Mouse (Mus musculus) ES-E14 (cell line): ENCODE results near the gene Calhm6. TPM values are rescaled to one million over a fixed set of nuclear protein-coding genes. Genes with fewer than 3 reads are reported as not detected.

ENCODE experiments used
- DNase-seq: peaks from one replicate; pipeline ENCODE4 v3.0.0-alpha.2; 2013; ENCODE audit warnings: low read depth, low spot score
- H3K27ac ChIP-seq: 2 replicates; pipeline ENCODE4 v1.5.1; 2012; ENCODE audit warnings: low read depth, mild to moderate bottlenecking, low read length, moderate library complexity, mixed read lengths; ENCODE audit not compliant: poor library complexity, insufficient read depth, severe bottlenecking
- H3K36me3 ChIP-seq: 2 replicates; pipeline ENCODE4 v1.6.1; 2012; ENCODE audit warnings: mild to moderate bottlenecking, low read length, moderate library complexity, mixed read lengths; ENCODE audit not compliant: control insufficient read depth, poor library complexity, insufficient read depth, severe bottlenecking
- H3K4me1 ChIP-seq, 2 experiments: fragments of 150-350 bp in 1 of 2; sonication (generic) in 1 of 2; 2 replicates each; pipeline ENCODE4 v1.6.1; 2012; ENCODE audit warnings: low read length in 2 of 2, mild to moderate bottlenecking in 1 of 2, mixed read lengths in 1 of 2; ENCODE audit not compliant: control insufficient read depth in 2 of 2, insufficient read depth in 2 of 2, poor library complexity in 1 of 2
- H3K4me3 ChIP-seq, 2 experiments: fragments of 150-350 bp in 1 of 2; sonication (generic) in 1 of 2; 2 replicates each; pipeline ENCODE4 v1.5.1; 2012; ENCODE audit warnings: low read length in 2 of 2, low read depth in 1 of 2, mild to moderate bottlenecking in 1 of 2, mixed read lengths in 1 of 2; ENCODE audit not compliant: insufficient read depth in 1 of 2, poor library complexity in 1 of 2, severe bottlenecking in 1 of 2
- H3K9ac ChIP-seq: 2 replicates; pipeline ENCODE4 v1.6.1; 2012; ENCODE audit warnings: low read depth, mild to moderate bottlenecking, low read length, mixed read lengths; ENCODE audit not compliant: poor library complexity, insufficient read depth, severe bottlenecking
- H3K9me3 ChIP-seq: fragments of 150-350 bp; sonication (generic); 2 replicates; pipeline ENCODE4 v1.6.1; 2012; ENCODE audit warnings: low read depth, mild to moderate bottlenecking, low read length; ENCODE audit not compliant: control insufficient read depth, insufficient read depth
- CHD2 ChIP-seq: IDR thresholded peaks from 2 replicates; pipeline ENCODE4 v1.6.1; 2014; ENCODE audit warnings: mild to moderate bottlenecking, low read depth, low read length, inconsistent platforms
- HCFC1 ChIP-seq: IDR thresholded peaks from 2 replicates; pipeline ENCODE4 v1.6.1; 2012; ENCODE audit warnings: low read length, inconsistent platforms, borderline replicate concordance; ENCODE audit not compliant: insufficient read depth
- MAFK ChIP-seq: IDR thresholded peaks from 2 replicates; pipeline ENCODE4 v1.6.1; 2014; ENCODE audit warnings: mild to moderate bottlenecking, low read depth, low read length, inconsistent platforms; ENCODE audit not compliant: insufficient read depth
- ZC3H11A ChIP-seq: IDR thresholded peaks from 2 replicates; pipeline ENCODE4 v1.6.1; 2012; ENCODE audit warnings: low read depth, mild to moderate bottlenecking, inconsistent platforms, low read length, borderline replicate concordance
- ZNF384 ChIP-seq: IDR thresholded peaks from 2 replicates; pipeline ENCODE4 v1.6.1; 2012; ENCODE audit warnings: low read depth, low read length, inconsistent platforms
- in situ Hi-C, 2 experiments: fragments of 600-800 bp; cut with MboI; formaldehyde crosslinking; loops; one replicate each; pipeline ENCODE4 v1.15.1; 2025; ENCODE audit warnings: low sequenced_read_pairs in 2 of 2, inconsistent platforms in 1 of 2; ENCODE audit not compliant: unreplicated experiment in 2 of 2
- total RNA-seq: library from RNA; depleted of rRNA; stranded (reverse); fragments of 300-350 nt; gene quantifications from 2 replicates; pipeline ENCODE4 v1.2.3, GENCODE M21; 2012

Gene Calhm6
- total RNA-seq, 1 experiment, result 2.1 TPM

- TF ChIP-seq CHD2 (no peak), MAFK (no peak), ZNF384 (no peak), HCFC1 (no peak), ZC3H11A (no peak)
- no peaks in the 10 kb centered on the region for H3K9me3 ChIP-seq
- in situ Hi-C loops, result no loop called here
These were observed 43.4 kb upstream of the Calhm6 start for GRCm38 (mm10) chr10:34171191-34171590.

GRCm38 (mm10) chr10:34166971-34167370, 39.2 kb upstream of the Calhm6 start:
- no peak overlapping the region for H3K4me3 ChIP-seq
- H3K9ac ChIP-seq, result no peak overlapping the region
- DNase-seq, result no peak
- H3K4me1 ChIP-seq, result no peaks in the 10 kb centered on the region
- H3K36me3 ChIP-seq, result peaks cover 4% of the 10 kb centered on the region
- TF ChIP-seq MAFK (no peak), ZC3H11A (no peak), ZNF384 (no peak), HCFC1 (no peak), CHD2 (no peak)
- no peak overlapping the region for H3K27ac ChIP-seq
- in situ Hi-C loops, result no loop called here
- no peaks in the 10 kb centered on the region for H3K9me3 ChIP-seq

More at GRCm38 (mm10) chr10:34171191-34171590, 43.4 kb upstream of the Calhm6 start:
- H3K27ac ChIP-seq, result no peak overlapping the region
- no peak for DNase-seq
- no peaks in the 10 kb centered on the region; a peak in 1 of 4 replicates for H3K4me1 ChIP-seq
- H3K36me3 ChIP-seq, result no peaks in the 10 kb centered on the region
- no peak overlapping the region for H3K4me3 ChIP-seq
- H3K9ac ChIP-seq, result no peak overlapping the region

DNA sequence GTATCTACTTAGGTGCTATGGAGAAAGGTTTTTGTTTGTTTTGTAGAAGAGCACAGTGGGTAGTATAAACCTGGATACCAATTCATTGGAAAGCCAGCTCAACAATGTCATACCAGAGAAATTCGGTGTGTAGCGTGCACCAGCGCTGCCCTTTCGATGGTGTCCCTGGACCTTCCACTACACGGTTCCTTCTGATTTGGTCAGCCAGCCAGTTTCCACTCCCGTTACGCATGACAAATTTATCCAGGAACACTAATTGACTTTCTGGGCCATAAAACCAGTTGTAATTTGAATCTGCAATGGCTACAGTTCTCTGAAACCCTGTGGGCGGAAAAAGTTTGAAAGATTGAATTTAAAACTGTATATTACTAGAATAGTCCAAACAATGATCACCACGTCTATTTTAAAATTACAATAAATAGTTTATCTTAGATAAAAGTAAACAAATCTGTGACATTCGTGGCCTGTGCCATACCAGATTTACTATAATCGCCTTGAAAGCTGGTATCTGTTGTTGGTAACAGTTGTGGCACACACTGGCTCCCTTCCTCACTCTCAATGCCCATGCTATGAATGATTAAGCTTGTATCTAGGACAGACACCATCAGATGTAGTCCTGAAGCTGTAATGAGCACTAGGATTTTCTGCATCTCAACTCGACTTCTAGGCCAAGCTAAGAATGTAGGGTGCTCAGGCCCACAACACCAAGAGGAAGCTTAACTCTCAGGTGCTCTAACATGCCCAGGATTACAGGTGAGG, 28.2 kb upstream of the Calhm6 start:
- Histone ChIP-seq H3K27ac (no peak overlapping the region), H3K36me3 (peaks cover 20% of the 10 kb centered on the region), H3K4me1 (no peaks in the 10 kb centered on the region), H3K9me3 (no peaks in the 10 kb centered on the region), H3K9ac (no peak overlapping the region), H3K4me3 (no peak overlapping the region)
- no peak for DNase-seq
- TF ChIP-seq ZNF384 (no peak), ZC3H11A (no peak), HCFC1 (no peak), MAFK (no peak), CHD2 (no peak)
- in situ Hi-C loops, result no loop called here

GRCm38 (mm10) chr10:34151827-34152226, 24.0 kb upstream of the Calhm6 start:
- no peak for TF ChIP-seq ZC3H11A
- TF ChIP-seq CHD2, result no peak
- no peak for TF ChIP-seq ZNF384
- no peak for TF ChIP-seq MAFK
- no peak for TF ChIP-seq HCFC1
- DNase-seq, result no peak
- no peak overlapping the region for H3K4me3 ChIP-seq
- H3K9ac ChIP-seq, result no peak overlapping the region
- no peak overlapping the region for H3K27ac ChIP-seq
- peaks cover 18% of the 10 kb centered on the region for H3K36me3 ChIP-seq
- in situ Hi-C loops, result no loop called here
- no peaks in the 10 kb centered on the region for H3K9me3 ChIP-seq
- H3K4me1 ChIP-seq, result no peaks in the 10 kb centered on the region

DNA sequence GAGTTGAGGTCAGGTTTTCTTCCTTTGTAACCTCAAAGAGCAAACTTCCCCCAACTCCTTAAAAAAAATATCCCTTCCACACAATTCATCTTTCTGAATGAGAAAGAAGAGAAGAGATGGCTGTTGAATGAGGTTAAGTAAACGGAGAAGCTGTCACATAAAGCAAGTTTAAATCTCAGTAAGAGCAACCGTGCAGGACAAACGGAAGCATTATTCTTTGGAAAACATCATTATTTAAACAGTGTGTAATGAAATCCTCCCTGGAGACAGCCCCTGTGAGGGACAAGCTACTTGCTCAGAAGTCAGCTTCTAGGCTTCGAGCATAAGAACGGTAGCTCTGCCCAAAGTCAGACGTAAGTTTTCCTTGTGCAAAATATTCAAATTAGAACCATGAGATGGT, 22.7 kb upstream of the Calhm6 start:
- Histone ChIP-seq H3K27ac (no peak overlapping the region), H3K9ac (no peak overlapping the region), H3K9me3 (no peaks in the 10 kb centered on the region), H3K36me3 (peaks cover 15% of the 10 kb centered on the region), H3K4me1 (no peaks in the 10 kb centered on the region), H3K4me3 (no peak overlapping the region)
- DNase-seq, result no peak
- in situ Hi-C loops, result no loop called here
- TF ChIP-seq CHD2, result no peak
- TF ChIP-seq MAFK, result no peak
- TF ChIP-seq ZNF384, result no peak
- no peak for TF ChIP-seq HCFC1
- TF ChIP-seq ZC3H11A, result no peak
